Mouse (Mus musculus) G1E (cell line): ENCODE data around the gene Ybx3. TPM values are rescaled to one million over a fixed set of nuclear protein-coding genes. Genes with fewer than 3 reads are reported as not detected.

Experiments used
- ATAC-seq: 2 replicates; pipeline ENCODE4 v1.8.0; 2016; ENCODE audit warnings: mild to moderate bottlenecking; ENCODE audit not compliant: insufficient number of reproducible peaks, poor library complexity, low FRiP score, severe bottlenecking; ENCODE audit errors: extremely low read depth
- DNase-seq: peaks from one replicate; pipeline ENCODE4 v3.0.0; 2012; ENCODE audit warnings: low spot score
- H3K27me3 ChIP-seq: 2 replicates; pipeline ENCODE4 v1.6.1; 2012; ENCODE audit warnings: mild to moderate bottlenecking, low read length, inconsistent platforms; ENCODE audit not compliant: insufficient read depth
- H3K36me3 ChIP-seq: replicated peaks from 2 replicates; pipeline ENCODE3; 2012; ENCODE audit warnings: mild to moderate bottlenecking, inconsistent platforms
- H3K4me1 ChIP-seq: 2 replicates; pipeline ENCODE4 v1.6.1; 2012; ENCODE audit warnings: low read depth, low read length, inconsistent platforms, mixed read lengths; ENCODE audit not compliant: insufficient read depth
- H3K4me3 ChIP-seq: 2 replicates; pipeline ENCODE4 v1.5.1; 2012; ENCODE audit warnings: low read depth, mild to moderate bottlenecking, inconsistent platforms, low read length, moderate library complexity, mixed read lengths
- H3K9me3 ChIP-seq: replicated peaks from 2 replicates; pipeline ENCODE4 v1.6.1; 2012; ENCODE audit warnings: inconsistent platforms
- CTCF ChIP-seq: IDR thresholded peaks from 2 replicates; pipeline ENCODE4 v1.5.1; 2012; ENCODE audit warnings: low read depth, low read length, inconsistent platforms, mixed read lengths
- GATA1 ChIP-seq: IDR thresholded peaks from 2 replicates; pipeline ENCODE4 v1.6.1; 2012; ENCODE audit warnings: borderline replicate concordance, low read length, inconsistent platforms, mixed read lengths
- GATA2 ChIP-seq: IDR thresholded peaks from 2 replicates; pipeline ENCODE4 v1.6.1; 2012; ENCODE audit warnings: low read depth, low read length, inconsistent platforms, borderline replicate concordance
- POLR2AphosphoS5 ChIP-seq: IDR thresholded peaks from 2 replicates; pipeline ENCODE4 v1.6.1; 2012; ENCODE audit warnings: low read depth, low read length, inconsistent platforms; ENCODE audit not compliant: insufficient replicate concordance
- TAL1 ChIP-seq: conservative IDR thresholded peaks from 2 replicates; pipeline ENCODE4 v1.6.1; 2012; ENCODE audit warnings: low read depth, low read length, inconsistent platforms, mixed read lengths
- polyA plus RNA-seq: library from polyadenylated mRNA; stranded (reverse); fragments of >175 nt; gene quantifications from 2 replicates; pipeline ENCODE4 v1.2.3, GENCODE M21; 2012
- total RNA-seq, 2 experiments: library from RNA; stranded (forward) in 1 of 2; stranded (reverse) in 1 of 2; fragments of 200-1000 nt in 1 of 2; fragments of >200 nt in 1 of 2; fragmentation: Nextera tagmentation in 1 of 2; gene quantifications; 2 replicates each; pipeline ENCODE4 v1.2.3; 2014 to 2017

The Ybx3 gene
- total and polyA plus RNA-seq, 3 experiments = 391 to 1,477 (median 1,065) TPM

DNA sequence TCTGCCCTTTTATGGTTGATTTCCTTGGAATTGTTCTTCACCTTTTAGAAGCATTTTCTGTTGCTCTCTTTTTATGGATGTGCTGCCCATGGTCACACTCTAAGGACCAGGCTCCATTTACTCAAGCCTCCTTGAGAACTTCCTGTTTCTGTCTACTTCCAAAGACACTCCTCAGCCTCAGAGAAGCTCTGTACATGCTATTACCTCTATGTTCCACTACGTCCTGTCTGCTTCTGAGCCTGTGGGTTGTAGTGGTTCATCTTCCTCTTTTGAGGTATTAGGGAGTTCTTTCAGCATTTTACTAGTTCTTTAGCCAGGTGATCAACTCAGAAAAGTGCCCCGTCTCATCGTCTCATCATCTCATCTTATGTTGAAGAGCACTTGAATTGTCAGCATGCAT is 31.3 kb upstream of the Ybx3 start:
- DNase-seq = no peak
- no peak for TF ChIP-seq CTCF
- TF ChIP-seq POLR2AphosphoS5 = no peak
- TF ChIP-seq TAL1 = no peak
- no peak for TF ChIP-seq GATA2
- Histone ChIP-seq H3K36me3 (no peaks in the 10 kb centered on the region), H3K4me3 (no peak overlapping the region), H3K4me1 (peaks cover 5% of the 10 kb centered on the region; the same call in 1 of the 2 replicates), H3K9me3 (no peaks in the 10 kb centered on the region), H3K27me3 (peaks cover 4% of the 10 kb centered on the region; the same call in 1 of the 2 replicates)
- ATAC-seq = 0 out of 2 replicates have a peak, but pooled peaks have one; percentile 15

- no peak for TF ChIP-seq GATA1
- TF ChIP-seq POLR2AphosphoS5 = no peak
- no peak for TF ChIP-seq CTCF
- no peak for TF ChIP-seq GATA2
- TF ChIP-seq TAL1 = no peak
- Histone ChIP-seq H3K27me3 (peaks cover 5% of the 10 kb centered on the region; the same call in 1 of the 2 replicates), H3K4me1 (peaks cover 5% of the 10 kb centered on the region; the same call in 1 of the 2 replicates), H3K4me3 (no peak overlapping the region), H3K9me3 (no peaks in the 10 kb centered on the region), H3K36me3 (no peaks in the 10 kb centered on the region)
- DNase-seq = no peak
- peak; percentile 58; the same call in 1 of the 2 replicates for ATAC-seq
Observed at GRCm38 (mm10) chr6:131418770-131419169, 30.5 kb upstream of the Ybx3 start.

DNA sequence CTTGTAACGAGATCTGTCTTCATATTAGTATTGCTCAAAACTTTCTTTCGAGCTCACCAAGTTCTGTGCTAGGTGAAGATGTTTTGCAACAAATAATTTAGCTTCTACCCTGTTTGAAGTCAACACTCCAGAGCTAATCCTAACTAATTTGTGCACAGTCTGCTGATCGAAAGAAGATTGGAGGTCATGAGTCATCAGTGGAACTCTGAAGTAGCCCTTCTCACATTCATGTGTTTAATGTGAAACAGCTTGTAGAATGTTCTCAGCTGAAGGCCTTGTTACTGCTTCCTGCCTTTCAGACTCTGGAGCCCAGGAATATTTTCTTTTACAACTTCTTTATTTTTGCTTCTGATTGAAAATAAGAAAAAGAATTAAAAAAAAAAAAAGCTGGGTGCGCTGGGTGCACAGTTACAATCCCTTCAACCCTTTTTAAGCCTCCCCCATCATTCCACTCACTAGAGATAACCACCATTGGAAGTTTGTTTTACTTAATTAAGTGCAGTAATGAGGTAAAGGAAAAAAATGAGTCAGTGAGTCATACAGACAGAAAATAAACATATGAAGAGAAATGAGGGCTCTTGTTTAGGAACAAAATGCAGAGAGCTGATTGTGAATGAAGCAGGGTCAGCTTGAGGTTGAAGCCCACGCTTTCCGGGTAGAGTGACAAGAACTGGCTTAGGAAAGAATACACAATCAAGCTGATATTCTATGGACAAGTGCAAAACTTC is 23.0 kb upstream of the Ybx3 start:
- Histone ChIP-seq H3K9me3 (no peaks in the 10 kb centered on the region), H3K36me3 (no peaks in the 10 kb centered on the region), H3K4me1 (no peaks in the 10 kb centered on the region), H3K27me3 (peaks cover 24% of the 10 kb centered on the region), H3K4me3 (no peak overlapping the region)
- DNase-seq = no peak
- TF ChIP-seq POLR2AphosphoS5 (no peak), CTCF (no peak), GATA1 (no peak), TAL1 (no peak), GATA2 (no peak)
- no peak for ATAC-seq

DNA sequence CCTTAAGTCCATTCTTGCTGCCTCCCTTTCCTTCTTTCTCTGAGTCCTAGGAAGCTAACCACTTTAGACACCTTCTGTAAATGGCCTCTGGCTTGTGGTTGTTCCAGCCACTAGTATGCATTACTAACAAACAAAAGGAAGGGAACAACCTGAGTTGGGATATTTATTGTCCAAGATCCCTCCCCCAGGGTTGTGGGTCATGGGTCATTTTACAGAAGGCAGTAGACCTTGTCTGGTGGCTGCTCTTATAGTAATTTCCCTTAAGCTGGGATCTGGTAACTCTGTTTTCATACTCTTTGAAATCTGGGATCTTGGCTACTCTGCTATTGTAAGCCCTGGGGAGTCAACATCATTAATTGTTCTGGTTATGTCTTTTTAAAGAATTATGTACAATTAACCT is 18.7 kb upstream of the Ybx3 start:
- TF ChIP-seq CTCF (no peak), TAL1 (no peak), GATA1 (no peak)
- Histone ChIP-seq H3K4me1 (no peaks in the 10 kb centered on the region), H3K27me3 (peaks cover 22% of the 10 kb centered on the region), H3K9me3 (no peaks in the 10 kb centered on the region), H3K4me3 (no peak overlapping the region), H3K36me3 (no peaks in the 10 kb centered on the region)
- no peak for DNase-seq
- no peak for ATAC-seq

DNA sequence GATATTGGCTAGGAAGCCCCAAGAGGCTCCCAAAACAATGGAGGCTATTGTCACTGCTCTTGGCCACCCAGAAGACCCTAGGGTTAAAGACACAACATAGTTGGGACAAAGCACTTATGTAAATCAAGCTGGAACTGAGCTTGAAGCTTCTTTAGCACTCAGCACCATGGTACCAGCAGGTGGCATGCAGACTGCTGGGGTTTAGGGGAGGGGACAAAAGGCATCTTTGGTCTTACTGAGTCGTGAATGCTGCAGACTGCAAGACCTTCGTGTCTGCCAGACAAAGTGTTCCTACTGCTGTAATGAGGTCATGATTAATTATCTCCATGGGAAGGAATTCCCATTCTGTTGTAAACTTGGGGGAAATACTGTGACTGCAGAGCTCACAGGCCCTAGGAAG is 17.6 kb upstream of the Ybx3 start:
- no peak for ATAC-seq
- Histone ChIP-seq H3K36me3 (no peaks in the 10 kb centered on the region), H3K9me3 (no peaks in the 10 kb centered on the region), H3K4me3 (no peak overlapping the region), H3K27me3 (peaks cover 20% of the 10 kb centered on the region), H3K4me1 (no peaks in the 10 kb centered on the region)
- TF ChIP-seq CTCF = no peak
- no peak for TF ChIP-seq POLR2AphosphoS5
- TF ChIP-seq GATA2 = no peak
- no peak for TF ChIP-seq GATA1
- TF ChIP-seq TAL1 = no peak
- DNase-seq = no peak

DNA sequence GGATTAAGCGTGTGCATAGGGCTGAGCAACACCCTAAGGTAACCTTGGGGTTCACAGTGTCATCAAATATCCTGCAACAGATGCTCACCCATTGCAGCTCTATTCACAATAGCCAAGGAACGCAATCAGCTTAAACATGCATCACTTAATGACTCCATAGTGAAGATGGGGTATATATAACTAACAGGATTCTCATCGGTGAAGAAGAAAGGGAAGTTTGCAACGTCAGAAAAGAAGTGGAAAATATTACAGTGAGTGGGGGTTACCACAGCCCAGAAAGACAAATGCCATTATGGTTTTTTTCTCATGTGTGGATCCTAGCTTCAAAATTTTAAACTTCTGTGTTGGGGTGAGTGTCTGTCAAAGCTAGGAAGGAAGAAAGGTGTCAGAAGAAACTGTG is 16.9 kb upstream of the Ybx3 start:
- TF ChIP-seq TAL1 = no peak
- TF ChIP-seq POLR2AphosphoS5 = no peak
- no peak for TF ChIP-seq GATA1
- TF ChIP-seq CTCF = no peak
- TF ChIP-seq GATA2 = no peak
- Histone ChIP-seq H3K27me3 (peaks cover 20% of the 10 kb centered on the region), H3K9me3 (no peaks in the 10 kb centered on the region), H3K4me1 (no peaks in the 10 kb centered on the region), H3K36me3 (no peaks in the 10 kb centered on the region), H3K4me3 (no peak overlapping the region)
- DNase-seq (no peak), ATAC-seq (no peak)
